Mouse (Mus musculus): ENCODE data around the gene Pdcl.

DNA sequence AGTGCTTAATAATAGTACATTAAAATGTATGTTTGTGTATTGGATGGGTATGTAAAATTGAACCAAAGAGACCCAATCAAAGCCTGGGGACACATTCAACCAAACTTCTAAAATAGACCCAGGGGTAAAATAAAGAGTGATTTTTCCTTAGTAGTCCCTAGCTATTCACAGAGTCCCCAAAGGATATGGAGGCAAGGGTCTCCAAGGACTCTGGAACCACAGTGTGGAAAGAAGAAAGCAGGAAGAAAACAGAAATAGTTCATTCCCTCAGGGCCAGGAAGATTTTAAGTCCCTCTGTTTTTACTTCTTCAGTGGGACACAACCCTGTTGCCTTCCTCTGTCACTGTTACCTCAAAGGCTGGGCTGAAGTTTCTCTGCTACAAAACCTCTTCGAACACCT is 32.9 kb downstream of the Pdcl start, which contains the start of gene Olfr368:
- TF ChIP-seq CTCF (IDR thresholded peaks at IDR 0.05 in 2 of 3, conservative IDR thresholded peaks at IDR 0.05 in 1 of 3; ENCODE audit: control insufficient read depth in 1 of 3, insufficient read depth in 1 of 3, low read depth in 2 of 3, low read length in 3 of 3, poor library complexity in 1 of 3, severe bottlenecking in 1 of 3) (no peak), TCF12 (IDR thresholded peaks at IDR 0.05; ENCODE audit: low read depth, low read length) (no peak)
